Comparison of ENCODE assay signal across 9 mouse cellular contexts in the genomic region with DNA sequence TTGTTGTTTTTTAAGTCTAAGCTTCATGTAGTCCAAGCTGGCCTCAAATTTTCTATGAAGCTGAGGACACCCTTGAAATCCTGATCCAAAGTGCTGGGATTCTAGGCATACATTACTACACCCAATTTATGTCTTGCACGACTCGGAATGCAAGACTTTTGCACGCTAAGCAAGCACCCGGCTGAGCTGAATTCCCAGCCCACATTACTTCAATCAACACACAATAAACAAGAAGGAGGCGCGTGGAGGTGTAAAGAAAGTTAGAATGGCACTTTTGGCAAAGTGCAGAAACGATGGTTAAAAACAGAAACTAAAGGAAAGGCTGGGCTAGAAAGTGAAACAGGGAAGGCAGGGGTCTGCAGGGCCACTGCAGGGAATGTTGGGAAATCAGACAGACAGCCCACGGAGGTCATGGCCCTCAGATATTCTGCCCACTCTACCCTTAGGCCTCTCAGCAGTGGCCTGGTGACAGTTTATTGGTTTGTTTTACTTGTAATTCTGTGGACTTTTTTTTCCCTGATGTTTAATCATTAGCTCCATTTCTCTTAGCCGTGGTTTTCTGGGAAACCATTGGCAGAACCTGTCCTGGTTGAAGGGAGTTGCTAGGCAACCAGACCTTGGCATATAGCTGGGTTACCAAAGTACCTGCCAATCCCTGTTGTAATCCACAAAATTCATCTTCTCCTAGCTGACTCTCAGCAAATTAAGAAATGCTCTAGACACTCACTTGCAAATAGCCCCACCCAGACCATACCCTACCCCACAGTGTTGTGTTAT.
DNase-seq lines count a peak whose midpoint lies in the region; ATAC-seq and TF ChIP-seq lines count a peak whose summit lies in the region.
"Had no signal": no experiment of that assay in that cellular context is flagged by ENCODE, and none has a peak within 500 bp of the region (broad histone marks: within the 10 kb centered on the region; RNA-seq: fewer than 3 reads in every experiment).

No protein-coding gene starts in this region.

- H3K4me2 ChIP-seq in intestine, embryonic 16.5 days (ENCODE audit: low read depth, low read length), result peak overlapping the region; percentile 42
- no peak overlapping the region; the same call in 1 of the 2 replicates for H3K4me2 ChIP-seq in limb, embryonic 14.5 days (replicated peaks; ENCODE audit: low read depth, low read length, severe bottlenecking)

- H3K4me1 ChIP-seq in intestine, embryonic 16.5 days (ENCODE audit: control insufficient read depth, insufficient read depth, low read length), result no peaks in the 10 kb centered on the region
- 0 out of 2 replicates have a peak, but pooled peaks cover 3% of the 10 kb centered on the region for H3K4me1 ChIP-seq in limb, embryonic 14.5 days (ENCODE audit: control insufficient read depth, insufficient read depth, low read length)

- 50% methylated on average over 9 of the region's 9 CpGs for WGBS in intestine, embryonic 16.5 days
- 37% methylated on average over 9 of the region's 9 CpGs for WGBS in limb, embryonic 14.5 days

- no peaks in the 10 kb centered on the region for H3K36me3 ChIP-seq in intestine, embryonic 16.5 days (ENCODE audit: control insufficient read depth, insufficient read depth, low read length)
- no peaks in the 10 kb centered on the region for H3K36me3 ChIP-seq in limb, embryonic 14.5 days (ENCODE audit: control insufficient read depth, insufficient read depth, low read length)

- no peak for TF ChIP-seq POLR2A in limb, embryonic 14.5 days (IDR thresholded peaks at IDR 0.05; ENCODE audit: borderline replicate concordance, extremely low read depth, insufficient read depth, insufficient read length)

- peak overlapping the region; percentile 25 for H3K4me3 ChIP-seq in intestine, embryonic 16.5 days (ENCODE audit: low read length)
- H3K4me3 ChIP-seq in limb, embryonic 14.5 days (replicated peaks; ENCODE audit: low read length), result no peak overlapping the region

- ATAC-seq in frontal cortex, adult (ENCODE audit: low TSS enrichment), result peak; percentile 88
- peak; percentile 96 for ATAC-seq in intestine, embryonic 16.5 days
- ATAC-seq in limb, embryonic 14.5 days (ENCODE audit: low FRiP score, low read depth), result no peak; the same call in 1 of the 2 replicates

- no peak for DNase-seq in frontal cortex, postnatal 14 days (ENCODE audit: low spot score in 2 of 2)
- peak; percentile 22 for DNase-seq in R1 (ENCODE audit: low read depth, low spot score)
- no peak for DNase-seq in limb, embryonic 14.5 days (ENCODE audit: low spot score)
- DNase-seq in heart, adult 18-20 months, result no peak
- no peak for DNase-seq in gastrocnemius, adult 18-20 months (ENCODE audit: low spot score)
- DNase-seq in gastrocnemius, postnatal 4 days (ENCODE audit: low spot score in 2 of 2), result no peak

- no peak overlapping the region for H3K9ac ChIP-seq in intestine, embryonic 16.5 days (ENCODE audit: low read depth, low read length)
- peak overlapping the region; percentile 3; the same call in 1 of the 2 replicates for H3K9ac ChIP-seq in limb, embryonic 14.5 days (ENCODE audit: low read depth, low read length, severe bottlenecking)

- H3K27ac ChIP-seq in intestine, embryonic 16.5 days (ENCODE audit: low read length), result no peak overlapping the region; the same call in 1 of the 2 replicates
- no peak overlapping the region for H3K27ac ChIP-seq in limb, embryonic 14.5 days (replicated peaks; ENCODE audit: low read depth, low read length)

- H3K27me3 ChIP-seq in intestine, embryonic 16.5 days (replicated peaks; ENCODE audit: control insufficient read depth, insufficient read depth, low read length), result no peaks in the 10 kb centered on the region
- no peaks in the 10 kb centered on the region for H3K27me3 ChIP-seq in limb, embryonic 14.5 days (ENCODE audit: control insufficient read depth, insufficient read depth, low read length)
- H3K27me3 ChIP-seq: CH12.LX had no signal

- H3K9me3 ChIP-seq in intestine, embryonic 16.5 days (ENCODE audit: control insufficient read depth, low read length), result no peaks in the 10 kb centered on the region
- H3K9me3 ChIP-seq in limb, embryonic 14.5 days (ENCODE audit: control insufficient read depth, low read length), result no peaks in the 10 kb centered on the region
